Mouse (Mus musculus) ES-CJ7 (cell line): Measurements from ENCODE around the gene Rbl2.

ENCODE experiments used
- DNase-seq: peaks from one replicate; pipeline ENCODE4 v3.0.0; 2011; ENCODE audit warnings: low read depth, low spot score

Rbl2 gene

DNA sequence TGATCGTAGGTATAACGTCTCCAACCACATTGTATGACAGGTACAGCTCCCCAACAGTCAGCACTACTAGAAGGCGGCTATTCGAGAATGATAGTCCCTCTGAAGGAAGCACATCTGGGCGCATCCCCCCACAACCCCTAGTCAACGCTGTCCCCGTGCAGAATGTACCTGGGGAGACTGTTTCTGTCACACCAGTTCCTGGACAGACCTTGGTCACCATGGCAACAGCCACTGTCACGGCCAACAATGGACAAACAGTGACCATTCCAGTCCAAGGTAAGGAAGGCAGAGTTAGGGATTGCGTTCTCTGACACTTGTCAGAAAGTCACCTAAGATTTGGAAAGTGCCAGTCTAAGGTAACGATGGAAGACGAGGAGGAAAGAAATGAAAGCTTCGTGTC is 36.4 kb downstream of the Rbl2 start:
- no peak for DNase-seq

DNA sequence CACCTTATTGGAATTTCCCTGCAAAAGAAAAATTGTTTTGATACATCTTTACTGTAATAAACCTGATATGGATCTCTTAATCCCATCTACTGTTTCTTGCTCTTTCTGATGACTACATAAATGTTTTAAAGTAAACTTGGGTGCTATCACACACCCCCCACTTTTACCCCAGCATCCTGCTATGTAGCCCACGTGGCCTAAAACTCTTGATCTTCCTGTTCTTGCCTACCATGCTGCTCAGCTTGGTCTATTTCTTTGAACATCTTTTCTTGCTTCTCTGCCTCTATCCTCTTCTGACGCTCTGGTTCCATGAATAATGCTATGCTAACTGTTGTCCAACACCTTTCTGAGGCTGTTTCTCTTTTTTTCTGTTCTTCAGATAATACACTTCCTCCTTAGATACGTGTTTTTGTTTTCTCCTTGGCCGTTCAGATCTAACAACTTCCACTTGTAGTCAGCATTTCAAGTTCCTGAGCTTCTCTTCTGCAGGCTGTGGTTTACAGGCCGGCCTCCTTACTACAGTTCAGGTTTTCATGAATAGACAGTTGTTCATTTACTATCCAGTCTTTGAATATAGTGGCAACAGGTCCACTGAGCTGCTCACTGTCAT is 42.1 kb downstream of the Rbl2 start:
- no peak for DNase-seq

DNA sequence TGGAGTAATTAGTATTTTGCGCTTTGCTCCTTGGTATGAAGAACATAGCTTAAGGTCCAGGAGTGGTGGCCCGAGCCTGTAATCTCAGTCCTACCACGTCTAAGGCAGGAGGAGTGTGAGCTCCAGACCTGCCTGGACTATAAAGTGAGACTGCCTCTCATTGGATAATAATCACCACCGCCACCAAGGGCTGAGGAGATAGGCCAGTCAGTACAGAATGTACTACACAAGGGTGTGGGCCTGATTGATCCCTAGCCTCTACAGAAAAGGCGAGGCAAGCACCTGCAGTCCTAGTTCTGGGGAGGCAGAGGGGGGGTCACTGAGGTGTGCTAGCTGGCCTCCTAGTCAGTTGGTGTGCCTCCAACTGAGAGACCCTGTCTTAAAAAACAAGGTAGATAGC is 44.6 kb downstream of the Rbl2 start:
- no peak for DNase-seq

DNA sequence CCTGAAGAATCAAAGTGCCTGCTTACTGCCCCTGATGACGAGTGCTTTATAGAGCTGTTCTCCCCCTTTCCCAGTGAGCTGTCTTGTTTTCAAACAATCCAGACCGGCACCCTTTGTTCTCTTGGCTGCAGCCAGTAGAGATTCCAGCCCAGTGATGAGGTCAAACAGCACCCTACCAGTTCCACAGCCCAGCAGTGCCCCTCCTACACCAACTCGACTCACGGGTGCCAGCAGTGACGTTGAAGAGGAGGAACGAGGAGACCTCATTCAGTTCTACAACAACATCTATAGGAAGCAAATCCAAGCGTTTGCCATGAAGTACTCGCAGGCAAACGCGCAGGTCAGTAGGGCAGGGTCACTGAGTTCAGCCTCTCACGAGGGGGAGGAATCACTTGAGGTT is 45.1 kb downstream of the Rbl2 start:
- DNase-seq: no peak

DNA sequence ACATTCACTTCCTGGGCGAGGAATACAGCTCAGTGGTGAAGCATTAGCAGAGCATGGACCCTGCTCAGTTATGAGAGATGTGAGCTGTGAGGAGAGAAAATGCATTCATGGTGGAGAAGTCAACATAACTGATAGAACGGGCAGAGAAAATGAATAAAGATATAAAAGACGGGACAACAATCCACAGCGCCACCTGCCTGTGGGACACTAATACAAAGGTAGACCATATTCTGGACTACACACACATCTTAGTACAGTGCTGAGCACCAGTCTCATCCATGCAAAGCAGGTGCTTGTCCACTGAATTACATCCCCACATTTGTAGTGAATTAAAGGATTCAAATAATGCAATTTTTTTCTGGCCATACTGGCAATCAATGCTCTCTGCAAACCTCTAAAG is 47.7 kb downstream of the Rbl2 start:
- DNase-seq: peak; percentile 32

DNA sequence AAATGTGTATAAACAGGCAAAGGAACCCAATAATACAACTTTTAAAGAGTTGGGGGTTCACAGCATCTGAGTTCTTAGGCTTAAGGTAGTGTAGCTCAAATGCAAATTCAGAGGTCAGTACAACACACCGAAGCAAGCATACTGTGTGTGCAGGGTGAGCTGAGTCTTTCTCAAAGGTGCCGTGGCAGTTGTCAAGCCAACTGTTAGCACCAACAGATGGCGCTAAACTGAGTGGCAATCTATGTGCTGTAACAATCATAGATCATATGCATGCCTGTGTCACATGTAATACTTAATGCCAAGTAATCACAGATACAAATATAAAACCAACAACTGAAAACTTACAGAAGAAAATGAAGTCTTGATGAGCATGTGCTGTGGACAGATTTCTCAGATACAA is 48.3 kb downstream of the Rbl2 start:
- peak; percentile 58 for DNase-seq

DNA sequence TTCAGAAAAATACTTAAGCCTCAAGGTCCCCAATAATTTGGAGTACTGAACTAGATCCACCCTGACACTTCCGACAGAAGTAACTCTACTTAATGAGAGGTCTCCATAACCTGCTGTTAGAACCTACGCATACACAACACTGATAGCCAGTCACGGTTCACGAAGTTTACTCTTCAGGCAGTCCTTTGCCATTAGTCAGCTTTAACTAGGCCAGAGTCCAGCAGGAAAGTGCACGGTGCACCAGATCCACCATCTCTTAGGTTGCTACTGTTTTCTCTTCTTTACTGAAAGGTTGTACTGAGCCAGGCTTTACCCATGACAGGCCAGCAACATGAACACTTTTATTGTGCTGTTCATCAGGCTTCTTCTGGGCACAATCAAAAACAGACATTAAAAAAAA is 54.5 kb downstream of the Rbl2 start:
- no peak for DNase-seq

DNA sequence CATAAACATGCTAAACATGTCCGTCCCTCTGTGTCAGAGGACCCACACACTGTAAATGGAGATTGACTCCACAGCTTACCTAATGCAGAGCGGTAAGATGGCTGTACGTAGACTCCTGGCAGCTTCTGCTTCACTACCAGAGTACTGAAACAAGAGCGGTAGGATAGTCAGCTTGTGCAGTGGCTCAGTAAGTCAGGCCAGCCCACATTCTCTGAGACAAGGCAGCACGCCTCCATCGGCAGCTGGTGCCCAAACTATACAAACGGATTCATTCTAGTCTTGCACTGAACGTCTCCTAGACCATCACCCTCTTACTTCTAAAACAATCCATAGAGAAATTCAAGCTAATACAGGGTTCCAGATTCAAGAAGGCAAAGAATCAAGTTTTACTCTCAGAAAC is 56.9 kb downstream of the Rbl2 start:
- no peak for DNase-seq

DNA sequence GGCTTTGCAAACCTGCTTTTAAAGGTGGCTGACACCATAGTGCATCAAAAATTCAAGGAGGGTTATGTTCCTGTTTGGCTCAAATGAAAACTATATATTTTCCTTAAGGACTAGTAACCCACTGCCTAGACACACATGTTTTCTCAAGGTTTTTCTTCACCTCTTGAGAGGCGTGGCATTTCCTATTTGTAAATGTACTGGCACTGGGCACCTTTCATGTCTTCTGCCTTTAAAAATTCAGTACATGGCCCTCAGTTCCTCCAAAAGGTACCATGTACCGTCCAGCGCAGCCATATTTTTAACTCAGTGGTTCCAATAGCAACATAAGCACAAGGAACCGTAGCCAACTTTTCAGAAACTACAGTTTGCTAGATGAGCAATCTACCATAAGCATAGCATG is 62.9 kb downstream of the Rbl2 start:
- no peak for DNase-seq

DNA sequence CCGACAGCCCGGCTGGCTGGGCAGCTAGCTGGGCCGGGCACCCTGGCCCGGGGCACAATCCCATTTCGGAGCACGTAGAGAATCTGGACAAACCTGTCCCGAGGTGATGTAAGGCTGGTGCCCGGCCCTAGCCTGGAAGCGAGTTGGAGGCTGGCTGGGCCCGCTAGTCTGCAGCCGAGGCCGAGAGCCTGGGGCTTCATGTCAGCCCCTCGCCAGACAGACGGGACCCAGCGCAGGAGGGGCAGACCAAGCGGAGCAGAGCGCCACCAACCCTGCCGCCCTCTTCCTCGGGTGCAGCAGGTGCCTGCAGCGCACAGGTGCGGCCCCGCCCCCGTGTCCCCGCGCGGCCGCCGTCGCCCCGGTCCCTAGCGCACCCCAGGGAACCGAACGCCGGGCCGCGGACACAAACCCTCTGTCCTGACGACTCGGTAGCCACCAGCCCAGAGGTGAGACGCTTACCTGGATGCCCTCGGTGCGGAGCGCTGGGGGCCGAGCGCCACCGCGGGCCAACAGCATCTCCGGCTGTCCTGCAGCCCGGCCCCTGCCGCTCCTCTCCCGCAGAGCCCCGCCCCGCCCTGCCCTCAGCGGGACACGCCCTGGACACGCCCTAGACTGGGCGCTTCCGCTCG is 63.7 kb downstream of the Rbl2 start:
- peak; percentile 54 for DNase-seq

DNA sequence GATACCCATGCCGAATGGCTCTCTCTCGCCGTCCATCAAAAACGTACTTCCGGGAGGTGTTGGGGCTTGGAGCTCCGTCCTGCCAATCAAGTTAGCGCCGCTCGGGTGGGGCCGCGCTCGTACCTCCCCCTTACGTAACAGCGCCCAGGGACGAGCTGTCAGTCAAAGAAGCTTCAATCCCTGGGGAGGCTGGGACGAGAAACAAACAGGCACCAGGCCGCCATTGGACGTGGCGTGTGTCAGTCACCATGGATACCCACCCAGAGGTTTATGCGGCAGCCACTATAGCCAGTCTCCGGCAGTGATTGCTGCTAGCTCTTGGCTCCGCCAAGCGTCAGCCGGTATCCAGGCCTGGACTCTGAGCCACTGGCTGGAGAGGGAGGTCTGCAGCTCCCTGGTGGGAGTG is 64.2 kb downstream of the Rbl2 start:
- DNase-seq: peak; percentile 100

DNA sequence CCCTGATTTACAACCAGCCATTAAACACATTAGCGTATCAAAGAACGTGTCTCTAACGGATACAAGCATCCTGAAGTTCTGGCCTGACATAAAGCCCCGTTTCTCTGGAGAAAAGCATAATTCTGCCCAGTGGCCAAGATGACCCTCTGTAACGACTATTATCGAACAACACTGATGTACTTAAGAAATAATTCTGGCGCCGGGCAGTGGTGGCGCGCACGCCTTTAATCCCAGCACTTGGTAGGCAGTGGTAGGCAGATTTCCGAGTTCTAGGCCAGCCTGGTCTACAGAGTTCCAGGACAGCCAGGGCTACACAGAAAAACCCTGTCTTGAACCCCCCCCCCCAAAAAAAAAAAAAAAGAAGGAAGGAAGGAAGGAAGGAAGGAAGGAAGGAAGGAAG is 64.8 kb downstream of the Rbl2 start:
- DNase-seq: no peak

DNA sequence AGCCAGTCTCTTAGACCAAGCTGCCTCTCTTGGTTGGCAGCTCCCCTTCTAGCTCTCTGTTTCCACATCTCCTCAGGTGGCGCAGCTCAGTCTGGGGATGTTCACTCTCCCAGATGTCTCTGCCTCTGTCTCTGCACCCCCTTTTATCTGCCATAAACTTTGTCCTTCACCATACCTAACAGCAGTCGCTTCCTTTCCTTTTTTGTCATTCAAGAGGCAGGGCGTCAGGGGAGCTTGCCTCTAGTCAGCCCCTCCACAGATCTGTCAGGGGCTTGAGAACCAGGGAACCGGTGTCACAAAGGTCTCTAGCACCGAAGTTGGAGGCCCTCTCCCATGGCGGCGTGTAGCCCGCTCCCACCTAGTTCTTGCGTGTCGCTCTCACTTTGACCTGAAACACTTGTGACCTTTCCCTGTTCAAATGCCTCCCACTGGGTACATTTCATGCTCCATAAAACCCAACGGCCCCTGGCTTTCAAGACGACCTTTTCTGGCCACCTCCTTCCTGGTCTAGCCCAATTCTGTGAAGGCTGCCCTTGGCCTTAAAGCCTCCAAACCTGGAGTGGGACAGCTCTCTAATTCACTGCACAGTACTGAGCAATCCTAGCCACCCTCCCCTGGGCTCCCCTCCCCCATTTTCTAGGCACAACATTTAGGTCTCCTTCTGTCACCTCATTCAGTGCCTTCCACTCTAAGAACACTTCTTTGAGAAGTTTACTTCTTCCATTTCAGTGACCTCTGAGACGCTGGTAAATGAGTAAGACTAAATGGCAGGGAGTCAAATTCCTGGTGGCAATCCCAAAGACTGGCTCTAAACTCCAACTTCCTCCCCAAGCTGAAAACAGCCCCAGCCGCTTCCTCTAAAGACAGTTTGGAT is 65.7 kb downstream of the Rbl2 start:
- DNase-seq: peak; percentile 30

DNA sequence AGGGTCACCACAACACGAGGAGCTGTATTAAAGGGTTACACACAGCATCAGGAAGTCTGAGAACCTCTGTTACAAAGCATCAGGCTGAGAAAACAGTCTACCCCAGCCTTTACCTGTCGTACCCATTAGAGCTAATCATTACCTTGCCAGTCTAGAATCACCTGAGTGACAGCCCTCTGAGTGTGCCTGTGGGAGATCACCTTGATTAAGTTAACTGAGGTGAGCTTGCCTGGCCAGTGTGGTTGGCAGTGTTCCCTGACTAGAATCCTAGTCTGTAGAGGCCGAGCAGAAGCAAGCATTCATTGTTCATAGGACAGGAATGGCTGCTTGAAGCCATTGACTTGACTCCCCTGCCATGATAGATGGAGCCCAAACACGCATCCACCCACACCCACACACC is 71.0 kb downstream of the Rbl2 start:
- DNase-seq: no peak

DNA sequence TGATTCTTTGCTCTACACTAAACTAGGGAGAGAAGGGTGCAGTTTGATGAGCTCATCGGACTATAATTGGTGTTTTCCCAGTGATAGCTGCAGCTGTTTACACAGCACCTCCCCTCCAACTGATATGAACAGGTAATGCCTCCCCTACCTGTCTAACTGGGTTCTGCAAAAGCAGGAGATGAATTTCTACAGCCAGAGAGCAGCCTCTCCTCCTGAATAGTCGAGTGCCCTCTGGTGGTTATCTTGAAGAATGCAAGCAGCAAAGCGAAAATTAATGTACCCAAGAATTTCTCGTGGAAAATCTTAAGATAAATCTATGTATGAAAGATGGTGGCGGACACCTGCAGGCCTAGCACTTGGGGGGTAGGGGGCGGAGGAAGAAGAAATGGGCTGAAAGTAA is 77.9 kb downstream of the Rbl2 start:
- peak; percentile 60 for DNase-seq

DNA sequence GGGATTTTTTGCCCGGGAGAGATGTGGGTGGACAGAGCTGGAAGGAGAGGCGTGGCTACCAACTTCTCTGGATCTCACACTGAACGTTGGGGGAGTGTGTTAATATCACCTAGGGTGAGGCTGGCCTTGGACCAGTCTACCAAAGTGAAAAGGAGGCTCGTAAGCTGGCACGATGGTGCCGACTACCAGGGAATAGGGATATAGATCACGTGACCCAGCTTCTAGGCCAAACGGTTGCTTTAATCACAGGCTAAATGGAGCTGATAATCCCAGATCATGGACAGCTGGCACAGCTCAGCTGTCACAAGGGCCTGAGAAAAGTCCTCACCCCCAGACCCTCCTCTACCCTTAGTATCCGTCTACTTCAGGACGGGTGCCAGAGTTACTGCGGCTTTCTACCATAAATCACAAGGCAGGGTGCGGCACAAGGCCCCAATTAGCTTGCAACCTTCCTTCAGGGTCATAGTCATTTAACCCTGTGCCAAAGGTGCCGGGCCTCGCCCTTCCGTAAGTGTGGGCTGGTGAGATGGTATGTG is 78.9 kb downstream of the Rbl2 start:
- DNase-seq: peak; percentile 24

DNA sequence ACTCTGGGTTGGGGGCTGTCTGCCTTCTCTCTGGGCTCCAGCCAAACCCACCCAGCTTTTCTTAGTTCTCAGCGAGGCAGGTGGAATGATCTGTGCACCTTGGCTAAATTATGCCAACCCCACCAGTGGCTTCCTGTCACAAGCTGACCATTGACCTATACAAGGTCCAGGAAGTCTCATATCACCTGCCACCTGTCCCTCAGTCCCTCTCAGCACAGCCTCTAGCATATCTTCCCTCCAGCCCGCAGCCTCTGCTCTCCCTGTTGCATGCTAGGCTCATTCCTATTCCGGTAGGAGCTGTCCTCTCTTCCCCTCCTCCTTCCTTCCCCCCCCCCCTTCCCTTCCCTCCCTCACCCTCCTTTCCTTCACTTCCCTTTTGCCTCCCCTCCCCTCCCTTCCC is 79.4 kb downstream of the Rbl2 start:
- DNase-seq: no peak

DNA sequence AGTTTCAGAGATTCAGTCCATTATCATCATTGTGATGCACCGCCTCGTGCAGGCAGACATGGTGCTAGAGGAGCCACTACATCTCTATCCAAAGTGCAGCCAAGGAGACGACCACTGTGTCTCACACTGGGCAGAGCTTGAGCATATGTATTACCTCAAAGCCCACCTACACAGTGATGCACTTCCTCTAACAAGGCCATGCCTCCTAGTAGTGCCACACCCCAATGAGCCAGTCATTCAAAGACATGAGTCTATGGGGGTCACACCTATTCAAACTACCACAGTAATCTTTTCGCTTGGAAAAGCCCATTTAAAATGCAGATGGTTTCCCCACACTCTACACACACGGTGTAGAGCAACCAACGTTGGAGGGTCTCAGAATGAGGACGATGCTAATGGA is 81.7 kb downstream of the Rbl2 start:
- DNase-seq: peak; percentile 51

DNA sequence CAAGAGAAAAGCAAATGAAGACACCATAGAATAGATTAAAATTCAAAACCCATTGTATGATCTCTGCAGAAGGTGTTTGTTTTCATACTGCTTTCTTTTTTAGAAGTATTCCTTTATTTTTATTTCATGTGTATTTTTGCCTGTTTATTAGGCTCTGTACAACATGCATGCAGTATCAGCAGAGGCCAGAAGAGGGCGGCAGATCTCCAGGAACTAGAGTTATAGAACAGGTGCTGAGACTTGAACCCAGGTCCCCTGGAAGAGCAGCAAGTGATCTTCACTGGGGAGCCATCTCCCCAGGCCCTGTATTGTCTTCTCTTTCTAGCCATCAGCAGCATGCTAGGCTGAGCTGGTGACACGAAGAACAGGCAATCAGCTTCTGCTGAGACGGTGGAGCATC is 84.0 kb downstream of the Rbl2 start:
- peak; percentile 64 for DNase-seq

DNA sequence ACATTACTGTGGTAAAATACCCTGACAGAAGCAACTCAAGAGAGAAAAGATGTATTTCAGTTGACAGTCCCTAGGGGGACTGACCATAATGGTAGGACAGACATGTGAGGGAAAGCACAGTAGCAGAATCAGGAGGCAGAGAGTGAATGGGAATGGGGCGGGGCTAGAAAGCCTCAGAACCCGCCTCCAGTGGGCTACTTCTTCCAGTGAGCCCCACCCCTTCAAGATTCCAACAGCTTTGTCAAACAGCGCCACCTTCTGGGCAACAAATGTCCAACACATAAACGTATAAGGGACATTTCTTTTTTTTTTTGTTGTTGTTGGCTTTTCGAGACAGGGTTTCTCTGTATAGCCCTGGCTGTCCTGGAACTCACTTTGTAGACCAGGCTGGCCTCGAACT is 84.7 kb downstream of the Rbl2 start:
- peak; percentile 95 for DNase-seq

DNA sequence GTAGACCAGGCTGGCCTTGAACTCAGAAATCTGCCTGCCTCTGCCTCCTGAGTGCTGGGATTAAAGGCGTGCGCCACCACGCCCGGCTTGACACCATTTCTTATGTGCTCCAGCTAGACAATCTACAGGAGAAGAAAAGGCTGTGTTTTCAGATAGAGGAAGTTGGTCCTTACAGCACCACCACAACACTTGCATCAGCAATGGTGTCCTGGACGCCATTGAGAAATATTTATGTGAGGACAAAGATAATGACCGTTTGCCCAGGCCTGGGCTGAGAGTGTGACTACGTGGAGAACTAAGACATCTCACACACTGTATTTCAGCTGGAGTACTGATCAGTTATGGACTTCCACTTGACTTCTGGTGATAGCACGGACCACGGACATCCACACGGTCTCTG is 88.8 kb downstream of the Rbl2 start:
- no peak for DNase-seq

DNA sequence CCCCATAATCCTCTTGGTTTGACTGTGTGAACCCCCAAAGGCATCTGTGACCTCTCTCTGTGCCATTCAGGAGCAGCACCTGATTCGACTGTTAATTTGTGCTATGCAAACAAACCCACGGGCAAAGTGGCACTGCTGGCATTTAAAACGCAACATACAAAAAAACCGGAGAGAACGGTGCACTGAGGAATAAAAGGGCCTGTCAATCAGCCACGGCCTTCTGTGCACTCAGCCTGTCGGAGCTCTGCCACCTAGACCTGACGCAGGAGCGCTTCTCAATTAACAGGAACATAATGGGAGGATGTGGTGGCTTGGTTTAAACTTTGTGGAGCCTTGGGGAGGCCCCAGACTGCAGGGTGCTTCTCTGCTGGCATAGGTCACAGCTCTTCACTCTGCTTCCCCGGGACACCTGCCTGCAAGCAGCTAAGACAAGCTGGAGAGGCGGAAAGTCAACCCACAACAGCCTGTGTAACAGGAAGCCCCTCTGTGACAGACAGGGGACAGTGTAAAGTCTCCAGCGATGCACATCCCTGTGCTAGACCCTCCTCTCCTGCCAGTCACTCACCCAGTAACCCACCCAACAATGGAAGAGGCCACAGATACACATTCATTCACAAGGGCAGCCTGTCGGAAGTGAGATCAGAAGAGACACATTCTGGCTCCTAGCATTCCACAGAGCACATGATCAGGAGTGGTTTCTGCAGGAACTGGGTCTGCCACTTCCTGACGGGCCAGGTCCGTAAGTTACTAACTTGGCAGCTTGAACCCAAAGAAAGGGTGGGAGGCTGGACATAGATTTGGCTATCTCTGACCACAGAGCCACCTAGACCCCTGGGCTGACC is 90.3 kb downstream of the Rbl2 start:
- no peak for DNase-seq
